Mouse (Mus musculus): ENCODE data around the gene Adra2a. TPM values are rescaled to one million over a fixed set of nuclear protein-coding genes. Genes with fewer than 3 reads are reported as not detected.

Gene Adra2a
- total and polyA plus RNA-seq, 2 experiments from 2014 or later, result 4.2 to 34.4 TPM

DNA sequence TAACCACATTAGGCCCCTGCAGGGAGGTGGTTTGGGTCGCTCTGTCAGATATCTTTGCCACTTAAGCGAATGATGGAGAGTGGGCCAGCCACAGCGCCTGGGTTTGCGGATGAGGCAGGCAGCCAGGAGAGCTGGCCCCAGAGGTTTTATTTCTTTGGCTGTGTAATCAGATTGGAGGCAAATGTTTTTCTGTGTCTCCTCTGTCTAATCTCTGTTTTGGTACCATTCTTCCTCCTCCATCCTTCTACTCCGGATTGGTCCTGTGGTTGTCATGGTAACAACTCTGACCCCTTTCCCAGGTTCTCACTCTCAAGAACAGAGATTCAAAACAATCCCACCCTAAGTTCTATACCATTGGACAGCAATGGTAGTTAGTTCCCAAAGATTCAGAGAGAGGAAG lies 51.8 kb downstream of the Adra2a start:
- Histone ChIP-seq H3K9me3 (ENCODE audit: low read length) (no peaks in the 10 kb centered on the region), H3K27ac (no peak overlapping the region), H3K4me2 (ENCODE audit: low read depth, low read length) (no peak overlapping the region), H3K27me3 (ENCODE audit: insufficient read depth, low read length) (no peaks in the 10 kb centered on the region), H3K36me3 (ENCODE audit: insufficient read depth, low read length) (no peaks in the 10 kb centered on the region), H3K4me3 (ENCODE audit: low read length) (no peak overlapping the region), H3K4me1 (ENCODE audit: insufficient read depth, low read length) (peaks cover 12% of the 10 kb centered on the region; the same call in 1 of the 2 replicates), H3K9ac (replicated peaks; ENCODE audit: low read length) (no peak overlapping the region)
- no peak for TF ChIP-seq CTCF (IDR thresholded peaks at IDR 0.05; ENCODE audit: low read depth)
- ATAC-seq, result no peak
- DNase-seq (ENCODE audit: low spot score), result peak; percentile 10
- WGBS, result 37% methylated on average over 5 of the region's 5 CpGs

DNA sequence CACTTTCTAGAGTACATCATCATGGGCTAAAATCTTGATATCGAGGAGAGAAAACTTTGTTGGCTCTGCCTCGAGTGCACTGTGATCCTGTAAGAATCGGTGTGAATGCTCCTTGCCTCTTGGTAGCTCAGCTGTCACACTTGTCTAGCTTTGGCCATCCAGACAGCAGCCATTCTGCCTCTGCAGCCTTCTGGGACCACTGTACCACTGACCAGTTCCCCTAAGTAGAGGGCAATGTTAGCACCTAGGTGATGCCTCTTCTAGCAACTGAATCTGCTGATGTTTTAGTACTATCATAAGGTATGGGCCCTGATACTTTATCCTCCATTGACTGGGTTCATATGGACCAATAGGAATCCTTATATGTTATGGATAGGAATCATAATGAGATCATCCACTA lies 54.4 kb downstream of the Adra2a start:
- ATAC-seq, result no peak
- no peak for TF ChIP-seq CTCF (IDR thresholded peaks at IDR 0.05; ENCODE audit: low read depth)
- 91% methylated on average over 3 of the region's 3 CpGs for WGBS
- Histone ChIP-seq H3K9ac (replicated peaks; ENCODE audit: low read length) (no peak overlapping the region), H3K4me2 (ENCODE audit: low read depth, low read length) (no peak overlapping the region), H3K27me3 (ENCODE audit: insufficient read depth, low read length) (no peaks in the 10 kb centered on the region), H3K4me3 (ENCODE audit: low read length) (no peak overlapping the region), H3K4me1 (ENCODE audit: insufficient read depth, low read length) (peaks cover 12% of the 10 kb centered on the region; the same call in 1 of the 2 replicates), H3K36me3 (ENCODE audit: insufficient read depth, low read length) (no peaks in the 10 kb centered on the region), H3K9me3 (ENCODE audit: low read length) (no peaks in the 10 kb centered on the region), H3K27ac (no peak overlapping the region)
- DNase-seq (ENCODE audit: low spot score), result no peak

Other genes starting within 250 kb of the Adra2a start
- 10.0 and 13.1 TPM in 2 replicates for gene Pdcd4, start 151.9 kb upstream of the Adra2a start, total RNA-seq (2014; rRNA removed)
- gene Pdcd4, start 151.9 kb upstream of the Adra2a start, polyA plus RNA-seq (2015; fragmentation: Nextera tagmentation; extraction: Ambion mirVana), result 83.9 and 90.8 TPM in 2 replicates
- 66.1 and 69.8 TPM in 2 replicates for gene Shoc2, start 99.8 kb upstream of the Adra2a start, total RNA-seq (2014; rRNA removed)
- 44.0 and 47.7 TPM in 2 replicates for gene Shoc2, start 99.8 kb upstream of the Adra2a start, polyA plus RNA-seq (2015; fragmentation: Nextera tagmentation; extraction: Ambion mirVana)
- gene Bbip1, start 99.5 kb upstream of the Adra2a start, total RNA-seq (2014; rRNA removed), result 43.6 and 53.7 TPM in 2 replicates
- 146 and 166 TPM in 2 replicates for gene Bbip1, start 99.5 kb upstream of the Adra2a start, polyA plus RNA-seq (2015; fragmentation: Nextera tagmentation; extraction: Ambion mirVana)

Data from hindbrain, postnatal 0 days (tissue).